Mouse (Mus musculus) cortical plate, adult 2 months (tissue): ENCODE data around the gene Endod1.

Source experiments
- CTCF ChIP-seq: fragments of 200-500 bp; IDR thresholded peaks from 2 replicates; pipeline ENCODE4 v1.5.1; 2011; ENCODE audit warnings: mild to moderate bottlenecking, control low read depth, low read length; ENCODE audit not compliant: insufficient read depth; ENCODE audit errors: extremely low read depth
- POLR2A ChIP-seq: fragments of 200-500 bp; IDR thresholded peaks from 2 replicates; pipeline ENCODE4 v1.6.1; 2011; ENCODE audit warnings: mild to moderate bottlenecking, low read length, control low read depth; ENCODE audit not compliant: insufficient read depth; ENCODE audit errors: extremely low read depth

DNA sequence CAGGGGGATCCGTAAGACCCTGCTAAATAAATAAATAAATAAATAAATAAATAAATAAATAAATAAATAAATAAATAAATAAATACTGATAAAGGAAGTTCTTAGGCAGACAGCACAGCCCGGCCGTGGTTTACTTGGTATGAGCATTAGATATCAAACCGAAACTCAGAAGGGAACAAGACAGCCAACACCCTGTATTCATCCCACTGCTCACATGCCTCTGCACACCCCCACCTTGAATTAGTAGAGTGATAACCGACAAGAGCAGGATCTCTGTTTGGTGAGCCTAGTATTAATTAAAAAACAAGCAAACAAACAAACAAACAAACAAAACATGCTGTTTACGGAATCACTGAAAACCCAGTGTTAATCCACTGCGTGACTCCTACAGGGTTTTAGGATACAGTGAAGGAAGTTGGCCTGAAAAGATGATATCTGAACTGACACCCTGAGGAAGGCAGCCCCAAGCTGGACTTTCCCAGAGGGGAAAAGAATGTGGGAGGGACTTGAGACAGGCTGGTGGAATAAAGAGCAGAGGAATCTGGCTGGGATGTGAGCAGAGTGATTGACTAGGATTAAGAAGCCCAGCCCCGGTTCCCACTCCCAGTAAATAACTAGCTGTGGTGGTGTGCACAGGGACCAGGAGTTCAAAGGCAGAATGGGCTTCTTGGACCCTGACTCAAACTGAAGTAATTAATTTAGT lies at the start of gene Endod1:
- TF ChIP-seq POLR2A (no peak), CTCF (no peak)
